In genomic region chr10:93540431-93541210, GRCm38 (mm10) we compare ENCODE assay signal across 8 mouse cellular contexts. TPM values are rescaled to one million over a fixed set of nuclear protein-coding genes. Genes with fewer than 3 reads are reported as not detected.
A peak's percentile ranks its signal among the peaks of the same experiment; 100 is the strongest.
DNase-seq lines count a peak whose midpoint lies in the region; ATAC-seq and TF ChIP-seq lines count a peak whose summit lies in the region.

Ccdc38 (plus strand) TSS chr10:93540632.

- no peak for TF ChIP-seq CTCF in CH12.LX (conservative IDR thresholded peaks at IDR 0.05 in 1 of 2, IDR thresholded peaks at IDR 0.05 in 1 of 2; ENCODE audit: low read depth in 2 of 2, low read length in 2 of 2)

- no peak for TF ChIP-seq RAD21 in CH12.LX (IDR thresholded peaks at IDR 0.05; ENCODE audit: low read depth, low read length)

- ATAC-seq in forebrain, embryonic 16.5 days = 0 out of 2 replicates have a peak, but pooled peaks have one; percentile 4
- no peak for ATAC-seq in limb, embryonic 15.5 days (ENCODE audit: insufficient number of reproducible peaks, low FRiP score, low TSS enrichment, low read depth)
- ATAC-seq in neural tube, embryonic 15.5 days (ENCODE audit: low FRiP score) = no peak

- no peaks in the 10 kb centered on the region for H3K36me3 ChIP-seq in CH12.LX (replicated peaks in 1 of 2; ENCODE audit: control insufficient read depth in 1 of 2, insufficient read depth in 1 of 2, low read length in 1 of 2)
- H3K36me3 ChIP-seq in forebrain, embryonic 16.5 days (ENCODE audit: control insufficient read depth, insufficient read depth) = no peaks in the 10 kb centered on the region
- no peaks in the 10 kb centered on the region for H3K36me3 ChIP-seq in limb, embryonic 15.5 days
- no peaks in the 10 kb centered on the region for H3K36me3 ChIP-seq in neural tube, embryonic 15.5 days

- TF ChIP-seq POLR2A in CH12.LX (IDR thresholded peaks at IDR 0.05; ENCODE audit: low read depth, low read length) = peak; percentile 20

- dilution Hi-C loops in CH12.LX (cut with MboI; ENCODE audit: extremely low pct_ligation_motif_present, extremely low pct_unique_long_range_greater_than_20kb, low sequenced_read_pairs) = no loop called here

- H3K4me2 ChIP-seq in CH12.LX (ENCODE audit: insufficient read depth, low read depth, poor library complexity, severe bottlenecking) = peak within 1 kb of the TSS; percentile 73
- H3K4me2 ChIP-seq in forebrain, embryonic 16.5 days (ENCODE audit: low read length) = peak within 1 kb of the TSS; percentile 63
- peak within 1 kb of the TSS; percentile 86 for H3K4me2 ChIP-seq in limb, embryonic 15.5 days
- H3K4me2 ChIP-seq in neural tube, embryonic 15.5 days = peak within 1 kb of the TSS; percentile 84

- 0 out of 2 replicates have a peak, but pooled peaks have one; percentile 6 for TF ChIP-seq EP300 in CH12.LX (IDR thresholded peaks at IDR 0.05; ENCODE audit: low read length)

- peak within 1 kb of the TSS; percentile 99 for H3K27ac ChIP-seq in CH12.LX (ENCODE audit: insufficient read depth, low read depth)
- no peak within 1 kb of the TSS for H3K27ac ChIP-seq in forebrain, embryonic 16.5 days (ENCODE audit: low read length)
- H3K27ac ChIP-seq in limb, embryonic 15.5 days = no peak within 1 kb of the TSS
- H3K27ac ChIP-seq in neural tube, embryonic 15.5 days (replicated peaks) = no peak within 1 kb of the TSS

- H3K4me1 ChIP-seq in CH12.LX (ENCODE audit: control insufficient read depth in 1 of 2, insufficient read depth in 2 of 2) = peaks cover 0 to 40% of the 10 kb centered on the region in 2 experiments; a peak in 3 of 4 replicates
- H3K4me1 ChIP-seq in forebrain, embryonic 16.5 days (replicated peaks; ENCODE audit: control insufficient read depth, insufficient read depth, low read length) = peaks cover 6% of the 10 kb centered on the region; the same call in 1 of the 2 replicates
- H3K4me1 ChIP-seq in limb, embryonic 15.5 days = peaks cover 11% of the 10 kb centered on the region
- peaks cover 8% of the 10 kb centered on the region for H3K4me1 ChIP-seq in neural tube, embryonic 15.5 days

- H3K79me2 ChIP-seq in CH12.LX (replicated peaks; ENCODE audit: control insufficient read depth, extremely low read depth, insufficient read depth, poor library complexity, severe bottlenecking) = no peaks in the 10 kb centered on the region

- H3K4me3 ChIP-seq in CH12.LX (replicated peaks in 1 of 3; ENCODE audit: low read depth in 2 of 3, low read length in 2 of 3, poor library complexity in 1 of 3) = peak within 1 kb of the TSS; percentile 46 to 77 (median 56)
- peak within 1 kb of the TSS; percentile 32 for H3K4me3 ChIP-seq in forebrain, embryonic 16.5 days (replicated peaks; ENCODE audit: low read length)
- peak within 1 kb of the TSS; percentile 43 for H3K4me3 ChIP-seq in limb, embryonic 15.5 days
- H3K4me3 ChIP-seq in neural tube, embryonic 15.5 days (replicated peaks) = peak within 1 kb of the TSS; percentile 40

- WGBS in forebrain, embryonic 16.5 days = 76% methylated on average over 17 of the region's 17 CpGs
- whole genome bisulfite sequencing in limb, embryonic 15.5 days = 62% methylated on average over 17 of the region's 17 CpGs
- 74% methylated on average over 17 of the region's 17 CpGs for WGBS in neural tube, embryonic 15.5 days

- peak within 1 kb of the TSS; percentile 85 for H3K9ac ChIP-seq in CH12.LX (ENCODE audit: insufficient read depth, low read depth)
- peak within 1 kb of the TSS; percentile 51; the same call in 1 of the 2 replicates for H3K9ac ChIP-seq in forebrain, embryonic 16.5 days (replicated peaks; ENCODE audit: low read depth, low read length)
- peak within 1 kb of the TSS; percentile 33; the same call in 1 of the 2 replicates for H3K9ac ChIP-seq in limb, embryonic 15.5 days
- H3K9ac ChIP-seq in neural tube, embryonic 15.5 days (replicated peaks) = peak within 1 kb of the TSS; percentile 28; the same call in 1 of the 2 replicates

- H3K27me3 ChIP-seq in CH12.LX (replicated peaks) = no peaks in the 10 kb centered on the region
- no peaks in the 10 kb centered on the region for H3K27me3 ChIP-seq in forebrain, embryonic 16.5 days (replicated peaks; ENCODE audit: control insufficient read depth, insufficient read depth, low read length)
- 0 out of 2 replicates have a peak, but pooled peaks cover 3% of the 10 kb centered on the region for H3K27me3 ChIP-seq in limb, embryonic 15.5 days
- H3K27me3 ChIP-seq in neural tube, embryonic 15.5 days (replicated peaks) = peaks cover 7% of the 10 kb centered on the region; the same call in 1 of the 2 replicates

- in situ Hi-C loops in CH12.LX (cut with MboI; ENCODE audit: low pct_ligation_motif_present, low pct_unique_long_range_greater_than_20kb, low sequenced_read_pairs) = loop anchor here (5.0 kb wide), 1 partner anchor 37 kb away; no protein-coding TSS in a partner anchor

- DNase-seq in gastrocnemius, postnatal 10 days = peak; percentile 10
- no peak for DNase-seq in gastrocnemius, adult 18-20 months (ENCODE audit: low spot score)
- peak; percentile 48 for DNase-seq in CH12.LX (ENCODE audit: extremely low read depth)
- no peak for DNase-seq in right cerebral cortex, adult 18-20 months
- no peak for DNase-seq in right cerebral cortex, postnatal 14 days

- H3K9me3 ChIP-seq in CH12.LX (replicated peaks; ENCODE audit: low read length) = no peaks in the 10 kb centered on the region
- H3K9me3 ChIP-seq in forebrain, embryonic 16.5 days (ENCODE audit: control insufficient read depth, low read length) = no peaks in the 10 kb centered on the region
- H3K9me3 ChIP-seq in limb, embryonic 15.5 days = no peaks in the 10 kb centered on the region
- no peaks in the 10 kb centered on the region for H3K9me3 ChIP-seq in neural tube, embryonic 15.5 days (replicated peaks)

TF ChIP-seq in CH12.LX, 34 proteins besides CTCF, POLR2A, EP300 and RAD21:
- peak; percentile 63; the same call in 1 of the 2 replicates for TF ChIP-seq TBP (conservative IDR thresholded peaks at IDR 0.05; ENCODE audit: low read depth, low read length)
- peak; percentile 16; the same call in 1 of the 2 replicates for TF ChIP-seq BHLHE40 (IDR thresholded peaks at IDR 0.05; ENCODE audit: low read depth, low read length)
- TF ChIP-seq NRF1 (IDR thresholded peaks at IDR 0.05; ENCODE audit: low read depth, low read length) = no peak
- peak; percentile 56 for TF ChIP-seq MAX (IDR thresholded peaks at IDR 0.05; ENCODE audit: low read length)
- no peak; the same call in 1 of the 2 replicates for TF ChIP-seq ZMIZ1 (IDR thresholded peaks at IDR 0.05; ENCODE audit: low read depth, low read length)

RNA-seq across cellular contexts. Expression of gene Ccdc38, which starts in this region (rescaled TPM):
- under 1 TPM; 0.07 to 0.09 TPM for total RNA-seq in gastrocnemius, postnatal 10 days (2021)
- total RNA-seq in gastrocnemius, adult 18-20 months (2021) = not detected
- total RNA-seq in CH12.LX (2012; rRNA removed) (6.6 and 9.2 TPM in 2 replicates), CH12.LX (2014; rRNA removed) (47.3 and 55.8 TPM in 2 replicates)
- polyA plus RNA-seq in CH12.LX (2012; ENCODE audit: insufficient read length, low read depth) = 17.9 and 22.2 TPM in 2 replicates
- 0.43 and 0.44 TPM in 2 replicates for polyA plus RNA-seq in forebrain, embryonic 16.5 days (2015; fragmentation: Nextera tagmentation; extraction: Ambion mirVana)
- polyA plus RNA-seq in limb, embryonic 15.5 days (2015; fragmentation: Nextera tagmentation; extraction: Ambion mirVana) = 0.06 and 0.22 TPM in 2 replicates
- 0.41 and 0.46 TPM in 2 replicates for polyA plus RNA-seq in neural tube, embryonic 15.5 days (2015; fragmentation: Nextera tagmentation; extraction: Ambion mirVana)

Comparison
In these comparisons a context has a peak if more than half of its experiments do, and no peak if none do; other contexts are left out.
1. RNA of gene Ccdc38 (total RNA-seq): 6.6 to 55.8 TPM in CH12.LX; 0.07 to 0.09 TPM in gastrocnemius, postnatal 10 days and not detected in gastrocnemius, adult 18-20 months; every median in the first group is over 4 times any median in the second.
2. RNA of gene Ccdc38 (polyA plus RNA-seq): 17.9 to 22.2 TPM in CH12.LX; 0.43 to 0.44 TPM in forebrain, embryonic 16.5 days, 0.41 to 0.46 TPM in neural tube, embryonic 15.5 days and 0.06 to 0.22 TPM in limb, embryonic 15.5 days; every median in the first group is over 10 times any median in the second.
3. Peak in DNase-seq in gastrocnemius, postnatal 10 days; RNA of the gene not detected or under 1 TPM.
4. Peak in ATAC-seq, H3K4me3 ChIP-seq, H3K9ac ChIP-seq and H3K4me2 ChIP-seq in forebrain, embryonic 16.5 days; RNA of the gene not detected or under 1 TPM.
5. H3K9ac ChIP-seq: peak in every context shown above with its lines; median percentile 85 in CH12.LX; 51 in forebrain, embryonic 16.5 days; 33 in limb, embryonic 15.5 days; 28 in neural tube, embryonic 15.5 days.
6. Peak in every context shown above with its lines, with median percentiles within 50 percentile points of each other: H3K4me2 ChIP-seq and H3K4me3 ChIP-seq.